Mouse (Mus musculus) forebrain, embryonic 13.5 days (tissue): ENCODE results near the gene Dedd. TPM values are rescaled to one million over a fixed set of nuclear protein-coding genes. Genes with fewer than 3 reads are reported as not detected.

ENCODE experiments used
- ATAC-seq: fragments of 200-750 bp; cut with Nextera tagmentation; 2 replicates; pipeline ENCODE4 v1.8.0; 2017
- H3K27ac ChIP-seq: fragments of 300-500 bp; sonication (generic); 2 replicates; pipeline ENCODE4 v1.5.1; 2015; ENCODE audit warnings: inconsistent platforms, mild to moderate bottlenecking, moderate library complexity
- H3K27me3 ChIP-seq: fragments of 300-500 bp; sonication (generic); 2 replicates; pipeline ENCODE4 v1.6.1; 2015; ENCODE audit warnings: mild to moderate bottlenecking, inconsistent platforms
- H3K36me3 ChIP-seq: fragments of 300-500 bp; sonication (generic); 2 replicates; pipeline ENCODE4 v1.6.1; 2015; ENCODE audit warnings: mild to moderate bottlenecking, inconsistent platforms; ENCODE audit not compliant: poor library complexity, severe bottlenecking
- H3K4me1 ChIP-seq: fragments of 300-500 bp; sonication (generic); 2 replicates; pipeline ENCODE4 v1.6.1; 2015; ENCODE audit warnings: inconsistent platforms
- H3K4me2 ChIP-seq: fragments of 300-500 bp; sonication (generic); 2 replicates; pipeline ENCODE4 v1.6.1; 2015; ENCODE audit warnings: inconsistent platforms, mild to moderate bottlenecking, moderate library complexity
- H3K4me3 ChIP-seq: fragments of 300-500 bp; sonication (generic); 2 replicates; pipeline ENCODE4 v1.5.1; 2015; ENCODE audit warnings: mild to moderate bottlenecking, inconsistent platforms
- H3K9ac ChIP-seq: fragments of 300-500 bp; sonication (generic); 2 replicates; pipeline ENCODE4 v1.6.1; 2015; ENCODE audit warnings: mild to moderate bottlenecking, inconsistent platforms
- H3K9me3 ChIP-seq: fragments of 300-500 bp; sonication (generic); replicated peaks from 2 replicates; pipeline ENCODE4 v1.6.1; 2016; ENCODE audit warnings: inconsistent platforms
- WGBS: fragments of 180-500 bp; shearing (Covaris S2); methylation state at CpG from one replicate; pipeline ENCODE4 v1.1.7; 2015; 5-methylcytosine and 5-hydroxymethylcytosine counted together
- polyA plus RNA-seq: library from polyadenylated mRNA; unstranded; fragments of >200 nt; fragmentation: Nextera tagmentation; extraction: Ambion mirVana; gene quantifications from 2 replicates; pipeline ENCODE4 v1.2.1, GENCODE M21; 2015

Dedd gene
- polyA plus RNA-seq, result 50.9 and 54.0 TPM in 2 replicates

GRCm38 (mm10) chr1:171328839-171329432 lies at the start of gene Dedd:
Dedd (plus strand) TSS chr1:171329145.
- Histone ChIP-seq H3K9me3 (no peaks in the 10 kb centered on the region), H3K4me3 (peak within 1 kb of the TSS; percentile 83), H3K27ac (peak within 1 kb of the TSS; percentile 99), H3K36me3 (peaks cover 12% of the 10 kb centered on the region), H3K27me3 (no peaks in the 10 kb centered on the region), H3K9ac (peak within 1 kb of the TSS; percentile 88), H3K4me1 (peaks cover 61% of the 10 kb centered on the region), H3K4me2 (peak within 1 kb of the TSS; percentile 87)
- under 1% methylated on average over 38 of the region's 48 CpGs for WGBS
- ATAC-seq, result peak; percentile 96

DNA sequence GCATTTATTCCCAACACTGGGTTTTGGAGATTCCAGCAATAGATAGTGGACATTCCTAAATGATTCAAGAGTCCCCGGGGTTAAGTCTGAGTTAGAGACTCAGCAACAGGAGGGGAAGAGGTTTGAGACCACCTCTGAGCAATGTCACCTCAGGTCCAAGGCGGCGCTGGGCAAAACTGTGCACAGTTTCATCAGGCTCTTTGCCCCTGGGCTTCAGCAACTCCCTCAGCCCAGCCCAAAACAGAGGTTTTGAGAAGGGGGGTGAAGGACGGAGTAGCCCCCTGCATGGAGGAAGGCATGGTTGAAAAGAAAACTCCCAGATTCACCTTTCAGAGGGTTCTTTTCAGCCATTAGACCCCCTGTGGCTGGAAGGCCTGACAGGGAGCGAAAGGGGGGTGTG lies 49.2 kb upstream of the Dedd start:
- Histone ChIP-seq H3K36me3 (peaks cover 65% of the 10 kb centered on the region), H3K9me3 (no peaks in the 10 kb centered on the region), H3K27me3 (no peaks in the 10 kb centered on the region), H3K27ac (no peak overlapping the region), H3K4me3 (peak overlapping the region; percentile 70), H3K9ac (peak overlapping the region; percentile 84), H3K4me1 (peaks cover 24% of the 10 kb centered on the region), H3K4me2 (peak overlapping the region; percentile 89)
- ATAC-seq, result no peak
- 53% methylated on average over 5 of the region's 5 CpGs for WGBS

DNA sequence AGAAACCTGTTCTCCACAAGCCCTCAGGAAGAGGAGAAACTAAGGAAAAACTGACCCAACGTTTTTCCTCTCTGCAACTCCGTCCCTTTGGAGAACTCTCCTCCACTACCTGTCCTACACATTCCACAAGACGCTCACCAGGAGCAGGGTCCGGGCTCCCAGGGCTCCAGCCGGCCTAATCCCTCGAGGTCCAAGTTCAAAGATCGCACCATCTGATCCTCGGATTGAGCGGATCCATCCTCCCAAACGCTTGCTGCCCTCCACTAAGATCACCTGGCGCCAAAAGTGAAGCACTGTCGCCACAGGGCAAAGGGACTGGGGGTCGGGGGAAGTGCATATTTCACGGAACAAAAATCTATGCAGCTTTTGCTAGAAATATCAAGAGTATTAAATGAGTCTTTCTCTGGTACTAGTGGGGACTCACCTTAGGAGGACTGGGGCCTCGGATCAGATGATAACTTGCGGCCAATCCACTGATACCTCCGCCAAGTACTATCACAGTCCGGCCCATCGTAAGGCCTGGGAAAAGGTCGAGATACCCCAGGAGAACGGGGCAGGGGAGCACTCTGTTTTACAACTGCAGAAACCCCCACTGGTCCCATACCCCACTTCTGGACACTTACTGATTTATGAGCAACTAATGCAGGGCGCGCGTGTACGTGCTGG lies 48.6 kb upstream of the Dedd start:
- peak overlapping the region; percentile 89 for H3K4me2 ChIP-seq
- H3K27me3 ChIP-seq, result no peaks in the 10 kb centered on the region
- H3K9ac ChIP-seq, result peak overlapping the region; percentile 84
- H3K4me3 ChIP-seq, result peak overlapping the region; percentile 70
- H3K4me1 ChIP-seq, result peaks cover 24% of the 10 kb centered on the region
- no peaks in the 10 kb centered on the region for H3K9me3 ChIP-seq
- H3K27ac ChIP-seq, result no peak overlapping the region; the same call in 1 of the 2 replicates
- no peak; the same call in 1 of the 2 replicates for ATAC-seq
- H3K36me3 ChIP-seq, result peaks cover 65% of the 10 kb centered on the region
- under 1% methylated on average over 25 of the region's 25 CpGs for WGBS

DNA sequence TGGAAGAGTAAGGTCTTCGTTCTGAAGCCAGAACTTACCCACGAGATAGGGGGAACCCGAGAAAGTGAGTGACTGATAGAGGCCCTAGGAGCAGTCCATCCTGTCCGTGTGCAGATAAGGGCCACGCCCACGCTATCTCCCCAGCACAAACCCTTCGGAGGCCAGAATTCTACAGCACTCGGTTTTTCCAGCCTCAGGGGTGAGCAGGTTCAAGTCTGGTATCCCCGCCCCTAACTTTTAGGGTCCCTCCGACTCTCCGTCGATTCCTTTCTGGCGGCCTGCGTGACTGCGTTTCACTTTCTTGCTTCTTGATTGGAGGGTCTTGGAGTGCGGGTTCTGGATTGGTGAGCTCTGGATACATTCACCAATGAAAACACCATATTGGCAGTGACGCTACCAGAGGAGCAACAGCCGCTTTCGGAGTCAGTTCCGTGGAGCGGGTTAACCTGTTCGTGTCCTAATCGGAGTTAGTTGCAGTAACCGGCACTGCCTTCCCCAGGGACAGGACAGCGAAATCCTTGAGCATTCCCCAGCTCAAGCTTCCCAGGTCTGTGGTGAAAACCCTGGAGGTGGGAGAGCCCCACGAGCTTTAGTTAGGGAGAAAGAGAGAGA lies 47.9 kb upstream of the Dedd start, which contains the start of gene Ppox:
Ppox (minus strand) TSS at position 271 of the 612 bp plus-strand sequence.
- H3K36me3 ChIP-seq, result peaks cover 65% of the 10 kb centered on the region
- peak within 1 kb of the TSS; percentile 77 for H3K27ac ChIP-seq
- no peaks in the 10 kb centered on the region for H3K27me3 ChIP-seq
- H3K9ac ChIP-seq, result peak within 1 kb of the TSS; percentile 84
- H3K4me1 ChIP-seq, result peaks cover 31% of the 10 kb centered on the region
- 0% methylated on average over 26 of the region's 26 CpGs for WGBS
- no peaks in the 10 kb centered on the region for H3K9me3 ChIP-seq
- peak; percentile 99 for ATAC-seq
- peak within 1 kb of the TSS; percentile 89 for H3K4me2 ChIP-seq
- H3K4me3 ChIP-seq, result peak within 1 kb of the TSS; percentile 70

GRCm38 (mm10) chr1:171281528-171281923 lies 47.4 kb upstream of the Dedd start:
- WGBS, result 1% methylated on average over 10 of the region's 10 CpGs
- no peaks in the 10 kb centered on the region for H3K9me3 ChIP-seq
- H3K4me2 ChIP-seq, result peak overlapping the region; percentile 89
- peak; percentile 48 for ATAC-seq
- H3K4me1 ChIP-seq, result peaks cover 36% of the 10 kb centered on the region
- H3K27me3 ChIP-seq, result no peaks in the 10 kb centered on the region
- peak overlapping the region; percentile 64 for H3K9ac ChIP-seq
- peak overlapping the region; percentile 70 for H3K4me3 ChIP-seq
- H3K27ac ChIP-seq, result peak overlapping the region; percentile 77
- H3K36me3 ChIP-seq, result peaks cover 65% of the 10 kb centered on the region

GRCm38 (mm10) chr1:171282086-171282805 lies 46.7 kb upstream of the Dedd start:
- Histone ChIP-seq H3K4me2 (peak overlapping the region; percentile 89), H3K9me3 (no peaks in the 10 kb centered on the region), H3K36me3 (peaks cover 61% of the 10 kb centered on the region), H3K27ac (peak overlapping the region; percentile 77; the same call in 1 of the 2 replicates), H3K4me3 (no peak overlapping the region), H3K9ac (no peak overlapping the region), H3K4me1 (peaks cover 43% of the 10 kb centered on the region), H3K27me3 (no peaks in the 10 kb centered on the region)
- ATAC-seq, result no peak
- 83% methylated on average over 18 of the region's 18 CpGs for WGBS

DNA sequence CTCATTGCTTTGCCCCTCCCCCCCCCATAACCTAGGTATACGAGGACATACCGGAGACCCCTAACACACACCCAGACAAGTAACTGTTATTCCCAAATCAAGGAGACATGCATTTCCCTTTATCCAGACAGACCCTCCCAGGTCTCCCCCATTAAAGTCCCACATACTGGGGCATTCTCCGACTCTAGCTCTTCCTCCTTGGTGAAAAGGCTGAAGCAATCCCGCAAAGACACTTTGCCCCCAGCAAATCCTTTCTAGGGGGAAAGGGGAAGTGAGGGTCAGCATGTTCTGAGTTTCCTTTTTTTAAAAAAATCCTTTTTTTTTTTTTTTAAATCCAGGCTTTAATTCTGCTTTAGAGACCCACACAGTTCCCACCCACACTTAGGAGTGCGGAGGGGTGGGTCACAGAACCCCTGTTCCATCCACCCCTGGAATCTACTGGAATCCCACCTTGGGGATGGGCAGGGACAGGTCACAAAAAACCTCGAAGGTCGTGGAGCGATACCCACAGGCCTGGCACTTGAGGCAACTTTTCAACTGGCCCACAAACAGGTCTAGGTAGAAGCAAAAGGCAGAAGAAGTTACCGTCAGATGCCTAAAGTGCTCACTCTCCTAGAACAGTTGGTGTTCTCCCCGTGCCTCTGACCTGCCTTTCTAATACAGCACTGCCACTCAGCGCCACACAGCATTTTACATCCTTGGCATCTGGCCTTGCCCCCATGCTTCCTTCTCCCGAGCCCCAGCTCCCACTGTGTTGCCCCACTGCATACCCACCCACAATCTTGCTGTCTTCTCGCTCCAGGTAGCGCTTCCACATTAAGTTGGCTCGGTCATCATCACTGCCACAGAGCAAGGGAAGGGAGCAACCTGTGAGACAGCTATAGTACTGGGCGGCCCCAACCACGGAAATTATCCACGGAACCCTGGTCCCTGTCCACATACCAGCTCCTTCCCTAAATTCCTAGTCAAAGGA lies 45.5 kb upstream of the Dedd start:
- no peak overlapping the region for H3K4me2 ChIP-seq
- ATAC-seq, result no peak
- no peaks in the 10 kb centered on the region for H3K9me3 ChIP-seq
- peaks cover 52% of the 10 kb centered on the region for H3K36me3 ChIP-seq
- no peak overlapping the region for H3K4me3 ChIP-seq
- WGBS, result 91% methylated on average over 18 of the region's 18 CpGs
- no peak overlapping the region for H3K27ac ChIP-seq
- H3K27me3 ChIP-seq, result no peaks in the 10 kb centered on the region
- H3K4me1 ChIP-seq, result peaks cover 49% of the 10 kb centered on the region
- no peak overlapping the region for H3K9ac ChIP-seq

- no peaks in the 10 kb centered on the region for H3K27me3 ChIP-seq
- ATAC-seq, result no peak
- no peak overlapping the region for H3K9ac ChIP-seq
- no peak overlapping the region for H3K4me3 ChIP-seq
- H3K4me2 ChIP-seq, result no peak overlapping the region
- 92% methylated on average over 15 of the region's 15 CpGs for WGBS
- no peaks in the 10 kb centered on the region for H3K9me3 ChIP-seq
- peaks cover 48% of the 10 kb centered on the region for H3K4me1 ChIP-seq
- H3K36me3 ChIP-seq, result peaks cover 59% of the 10 kb centered on the region
- H3K27ac ChIP-seq, result no peak overlapping the region
These were observed 44.5 kb upstream of the Dedd start for GRCm38 (mm10) chr1:171284491-171284890.

DNA sequence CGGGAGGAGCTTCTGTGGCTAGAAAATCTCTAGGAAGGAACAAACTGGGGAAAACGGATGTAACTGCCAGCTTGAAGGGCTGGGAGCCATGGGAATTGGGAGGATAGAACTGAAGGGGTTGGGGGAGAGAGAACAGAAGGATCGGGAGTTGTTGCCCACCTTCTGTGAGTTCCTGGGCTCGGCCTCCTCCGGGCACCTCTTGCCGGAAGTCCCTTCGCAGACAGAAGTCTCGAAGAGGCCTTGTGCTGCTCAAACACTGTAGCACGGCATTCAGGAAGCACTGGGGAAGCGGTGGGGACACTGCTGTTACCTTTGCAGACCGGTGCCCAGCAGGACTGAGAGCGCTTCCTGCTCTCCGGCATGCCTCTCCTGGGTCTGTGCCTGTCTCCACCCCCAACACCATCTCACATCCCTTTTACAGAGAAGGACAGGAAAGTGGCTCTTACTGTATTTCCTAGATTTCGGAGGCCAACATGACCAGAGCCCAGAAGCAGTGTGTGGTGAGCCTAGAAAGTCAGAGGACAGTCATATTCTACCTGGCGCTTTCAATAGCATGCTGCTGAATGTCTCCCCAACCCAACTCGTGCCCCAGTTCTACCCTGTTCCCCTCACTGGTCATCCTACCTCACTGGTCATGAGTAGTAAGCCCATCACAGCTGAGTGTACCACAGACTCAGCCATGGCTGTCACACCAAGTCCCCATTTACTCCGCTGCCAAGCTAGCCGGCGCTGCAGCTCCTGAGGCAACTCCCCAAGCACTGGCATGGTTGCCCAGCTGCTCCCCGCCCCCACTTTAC lies 43.7 kb upstream of the Dedd start:
- H3K27me3 ChIP-seq, result no peaks in the 10 kb centered on the region
- no peak overlapping the region for H3K4me3 ChIP-seq
- no peak for ATAC-seq
- no peaks in the 10 kb centered on the region for H3K9me3 ChIP-seq
- H3K4me1 ChIP-seq, result peaks cover 40% of the 10 kb centered on the region
- 89% methylated on average over 20 of the region's 20 CpGs for WGBS
- peak overlapping the region; percentile 47; the same call in 1 of the 2 replicates for H3K9ac ChIP-seq
- H3K27ac ChIP-seq, result no peak overlapping the region
- no peak overlapping the region for H3K4me2 ChIP-seq
- H3K36me3 ChIP-seq, result peaks cover 67% of the 10 kb centered on the region

DNA sequence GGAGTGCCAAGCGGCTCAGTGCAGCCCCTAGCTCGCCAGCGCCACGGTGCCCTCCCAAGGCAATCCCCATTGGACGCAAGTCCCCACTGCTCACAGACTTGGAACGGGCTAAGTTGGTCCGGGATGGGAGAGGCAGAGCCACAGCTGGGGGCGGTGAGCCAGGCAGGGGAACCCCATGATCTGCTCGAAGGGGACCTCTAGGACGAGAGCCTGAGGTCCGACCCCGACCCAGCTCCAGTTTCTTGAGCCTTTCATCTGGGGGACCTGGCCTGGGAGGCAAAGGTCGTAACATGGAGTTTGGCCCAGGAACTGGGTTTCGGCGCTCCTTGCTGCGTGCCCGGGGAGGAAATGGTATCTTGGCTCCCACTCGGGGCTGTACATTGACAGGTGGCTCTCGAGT lies 42.4 kb upstream of the Dedd start:
- H3K4me2 ChIP-seq, result peak overlapping the region; percentile 70
- peak overlapping the region; percentile 96; the same call in 1 of the 2 replicates for H3K9ac ChIP-seq
- no peaks in the 10 kb centered on the region for H3K9me3 ChIP-seq
- peaks cover 68% of the 10 kb centered on the region for H3K36me3 ChIP-seq
- peak overlapping the region; percentile 80 for H3K4me3 ChIP-seq
- ATAC-seq, result no peak
- no peaks in the 10 kb centered on the region for H3K27me3 ChIP-seq
- WGBS, result 90% methylated on average over 19 of the region's 19 CpGs
- peaks cover 34% of the 10 kb centered on the region for H3K4me1 ChIP-seq
- no peak overlapping the region for H3K27ac ChIP-seq
